Mouse (Mus musculus): ENCODE data around the gene Tkt. TPM values are rescaled to one million over a fixed set of nuclear protein-coding genes. Genes with fewer than 3 reads are reported as not detected.

The Tkt gene
- 269 and 361 TPM in 2 replicates for polyA plus RNA-seq (2012; rRNA removed)

DNA sequence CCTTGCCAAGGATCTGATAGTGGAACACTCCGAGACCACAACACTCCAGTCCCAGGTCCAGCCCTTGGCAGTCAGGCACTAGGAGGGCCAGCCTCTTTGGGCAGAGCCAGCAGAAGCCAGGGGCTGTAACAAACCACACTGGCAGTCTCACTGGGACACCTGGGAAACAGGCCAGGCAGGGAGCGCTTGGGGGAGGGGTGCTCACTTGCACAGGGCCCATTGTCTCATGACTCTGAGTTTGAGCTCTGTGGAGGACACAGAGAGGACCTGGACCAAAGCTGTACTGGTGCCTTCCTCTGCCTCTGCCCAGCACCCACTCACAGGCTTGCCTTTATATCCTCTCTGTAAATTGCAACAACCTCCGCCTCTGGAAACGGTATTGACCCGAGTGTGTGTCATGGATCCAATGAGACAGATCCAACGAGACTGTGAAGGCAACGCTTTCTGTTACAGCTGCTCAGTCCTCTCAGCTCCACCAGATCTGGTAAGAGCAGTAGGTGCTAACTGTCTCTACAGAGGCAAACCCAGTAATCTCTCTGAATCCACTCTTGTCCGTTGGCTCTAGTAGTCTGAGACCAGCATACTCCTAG lies at the start of gene Tkt:
Gene Tkt (plus strand): TSS at position 229 of the 590 bp plus-strand sequence.
- Histone ChIP-seq H3K27ac (ENCODE audit: control insufficient read depth, insufficient read depth, low read length) (no peak within 1 kb of the TSS), H3K4me1 (replicated peaks; ENCODE audit: control insufficient read depth, insufficient read depth, low read length) (peaks cover 23% of the 10 kb centered on the region), H3K4me3 (ENCODE audit: control insufficient read depth, insufficient read depth, low read length) (peak within 1 kb of the TSS; percentile 94), H3K36me3 (ENCODE audit: control insufficient read depth, insufficient read depth, low read length) (no peaks in the 10 kb centered on the region), H3K27me3 (ENCODE audit: control insufficient read depth, insufficient read depth, low read length) (no peaks in the 10 kb centered on the region)
- 77% methylated on average over 8 of the region's 8 CpGs for WGBS
- peak; percentile 8 for DNase-seq
- TF ChIP-seq POLR2A (IDR thresholded peaks at IDR 0.05; ENCODE audit: control insufficient read depth, extremely low read depth, insufficient read depth, low read length, poor library complexity) (no peak), CTCF (IDR thresholded peaks at IDR 0.05; ENCODE audit: borderline replicate concordance, control insufficient read depth, extremely low read depth, insufficient read depth, low read length, poor library complexity) (no peak)

DNA sequence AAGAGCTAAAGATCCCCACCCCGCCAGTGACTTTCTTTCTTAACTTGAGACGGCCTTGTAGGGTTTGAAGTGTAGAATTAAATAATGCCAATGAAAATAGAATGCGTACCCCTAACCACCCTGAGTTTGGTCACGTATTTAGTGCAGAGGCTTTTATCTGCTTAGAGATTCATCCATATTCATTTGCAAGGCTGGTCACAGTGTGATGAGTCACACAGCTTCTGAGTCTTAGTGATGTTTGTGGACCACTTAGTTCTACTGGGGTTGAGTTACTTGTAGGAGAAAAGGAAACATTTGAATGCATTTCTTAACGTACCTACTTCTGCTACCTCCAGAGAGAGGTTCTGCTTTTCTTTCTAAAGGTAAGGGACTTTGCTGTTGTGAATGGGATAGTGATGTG lies 43.2 kb upstream of the Tkt start:
- DNase-seq: no peak
- peaks cover 55% of the 10 kb centered on the region for H3K36me3 ChIP-seq (ENCODE audit: control insufficient read depth, insufficient read depth, low read length)
- WGBS: 92% methylated on average over 5 of the region's 5 CpGs

DNA sequence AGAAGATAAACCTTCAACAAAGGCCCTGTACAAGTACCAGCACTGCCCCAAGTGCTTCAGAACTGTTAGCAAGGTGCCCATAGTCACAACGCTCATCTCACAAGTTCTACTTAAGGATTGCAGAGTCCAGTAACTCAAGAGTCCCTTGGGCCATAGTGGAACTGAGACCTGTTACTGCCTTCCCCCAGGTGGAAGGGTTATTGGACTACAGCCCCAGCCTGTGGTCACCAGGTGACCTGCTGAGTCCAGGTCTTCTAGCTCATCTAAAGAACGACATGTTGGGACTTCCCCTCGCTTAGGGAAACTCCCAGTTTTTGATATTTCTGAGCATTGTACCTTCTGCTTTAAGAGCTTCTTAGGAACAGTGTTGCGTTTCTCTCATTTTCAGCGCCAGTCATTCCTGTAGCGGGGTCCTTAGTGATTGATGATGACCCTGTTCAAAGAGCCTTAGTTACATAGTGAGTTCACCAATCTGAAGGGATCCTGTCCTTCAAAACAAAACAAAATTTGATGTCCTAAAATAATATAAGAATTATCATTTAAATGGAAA lies 37.9 kb upstream of the Tkt start:
- peaks cover 71% of the 10 kb centered on the region for H3K36me3 ChIP-seq (ENCODE audit: control insufficient read depth, insufficient read depth, low read length)
- no peaks in the 10 kb centered on the region for H3K27me3 ChIP-seq (ENCODE audit: control insufficient read depth, insufficient read depth, low read length)
- H3K27ac ChIP-seq (ENCODE audit: control insufficient read depth, insufficient read depth, low read length): no peak overlapping the region
- DNase-seq: no peak
- no peak overlapping the region for H3K4me3 ChIP-seq (ENCODE audit: control insufficient read depth, insufficient read depth, low read length)
- no peak for TF ChIP-seq POLR2A (IDR thresholded peaks at IDR 0.05; ENCODE audit: control insufficient read depth, extremely low read depth, insufficient read depth, low read length, poor library complexity)
- TF ChIP-seq CTCF (IDR thresholded peaks at IDR 0.05; ENCODE audit: borderline replicate concordance, control insufficient read depth, extremely low read depth, insufficient read depth, low read length, poor library complexity): no peak
- WGBS: 94% methylated on average over 6 of the region's 6 CpGs
- H3K4me1 ChIP-seq (replicated peaks; ENCODE audit: control insufficient read depth, insufficient read depth, low read length): no peaks in the 10 kb centered on the region

More for the DNA sequence above, 43.2 kb upstream of the Tkt start:
- no peak for TF ChIP-seq CTCF (IDR thresholded peaks at IDR 0.05; ENCODE audit: borderline replicate concordance, control insufficient read depth, extremely low read depth, insufficient read depth, low read length, poor library complexity)
- TF ChIP-seq POLR2A (IDR thresholded peaks at IDR 0.05; ENCODE audit: control insufficient read depth, extremely low read depth, insufficient read depth, low read length, poor library complexity): no peak
- no peak overlapping the region for H3K4me3 ChIP-seq (ENCODE audit: control insufficient read depth, insufficient read depth, low read length)
- no peaks in the 10 kb centered on the region for H3K4me1 ChIP-seq (replicated peaks; ENCODE audit: control insufficient read depth, insufficient read depth, low read length)
- H3K27ac ChIP-seq (ENCODE audit: control insufficient read depth, insufficient read depth, low read length): no peak overlapping the region
- no peaks in the 10 kb centered on the region for H3K27me3 ChIP-seq (ENCODE audit: control insufficient read depth, insufficient read depth, low read length)

- DNase-seq: no peak
- 92% methylated on average over 5 of the region's 5 CpGs for WGBS
- no peaks in the 10 kb centered on the region for H3K27me3 ChIP-seq (ENCODE audit: control insufficient read depth, insufficient read depth, low read length)
- no peaks in the 10 kb centered on the region for H3K4me1 ChIP-seq (replicated peaks; ENCODE audit: control insufficient read depth, insufficient read depth, low read length)
- H3K36me3 ChIP-seq (ENCODE audit: control insufficient read depth, insufficient read depth, low read length): peaks cover 50% of the 10 kb centered on the region
- no peak for TF ChIP-seq POLR2A (IDR thresholded peaks at IDR 0.05; ENCODE audit: control insufficient read depth, extremely low read depth, insufficient read depth, low read length, poor library complexity)
- no peak for TF ChIP-seq CTCF (IDR thresholded peaks at IDR 0.05; ENCODE audit: borderline replicate concordance, control insufficient read depth, extremely low read depth, insufficient read depth, low read length, poor library complexity)
- no peak overlapping the region for H3K4me3 ChIP-seq (ENCODE audit: control insufficient read depth, insufficient read depth, low read length)
- no peak overlapping the region for H3K27ac ChIP-seq (ENCODE audit: control insufficient read depth, insufficient read depth, low read length)
Measured at GRCm38 (mm10) chr14:30512896-30513295, 35.3 kb upstream of the Tkt start.

GRCm38 (mm10) chr14:30515931-30516723 lies 32.0 kb upstream of the Tkt start:
- H3K4me3 ChIP-seq (ENCODE audit: control insufficient read depth, insufficient read depth, low read length): no peak overlapping the region
- no peak for TF ChIP-seq POLR2A (IDR thresholded peaks at IDR 0.05; ENCODE audit: control insufficient read depth, extremely low read depth, insufficient read depth, low read length, poor library complexity)
- TF ChIP-seq CTCF (IDR thresholded peaks at IDR 0.05; ENCODE audit: borderline replicate concordance, control insufficient read depth, extremely low read depth, insufficient read depth, low read length, poor library complexity): no peak
- H3K27ac ChIP-seq (ENCODE audit: control insufficient read depth, insufficient read depth, low read length): no peak overlapping the region
- DNase-seq: no peak
- H3K4me1 ChIP-seq (replicated peaks; ENCODE audit: control insufficient read depth, insufficient read depth, low read length): no peaks in the 10 kb centered on the region
- WGBS: 95% methylated on average over 13 of the region's 13 CpGs
- H3K27me3 ChIP-seq (ENCODE audit: control insufficient read depth, insufficient read depth, low read length): no peaks in the 10 kb centered on the region
- peaks cover 48% of the 10 kb centered on the region for H3K36me3 ChIP-seq (ENCODE audit: control insufficient read depth, insufficient read depth, low read length)

DNA sequence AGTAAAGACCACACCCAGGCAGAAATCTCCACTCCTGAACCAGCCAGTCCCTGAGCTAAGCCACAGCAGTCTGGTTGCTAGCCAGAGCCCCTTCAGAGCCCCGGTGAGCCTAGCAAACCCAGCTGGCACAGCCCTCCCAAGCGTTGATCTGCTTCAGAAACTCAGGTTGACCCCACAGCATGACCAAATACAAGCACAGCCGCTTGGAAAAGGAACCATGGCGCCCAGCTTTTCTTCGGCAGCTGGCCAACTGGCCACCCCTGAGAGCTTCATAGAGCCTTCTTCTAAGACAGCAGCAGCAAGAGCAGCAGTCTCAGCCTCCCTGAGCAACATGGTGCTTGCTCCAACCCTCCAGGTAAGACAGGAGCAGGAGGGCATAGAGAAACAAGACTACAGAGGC lies 28.8 kb upstream of the Tkt start:
- Histone ChIP-seq H3K27me3 (ENCODE audit: control insufficient read depth, insufficient read depth, low read length) (no peaks in the 10 kb centered on the region), H3K27ac (ENCODE audit: control insufficient read depth, insufficient read depth, low read length) (no peak overlapping the region), H3K36me3 (ENCODE audit: control insufficient read depth, insufficient read depth, low read length) (peaks cover 59% of the 10 kb centered on the region), H3K4me1 (replicated peaks; ENCODE audit: control insufficient read depth, insufficient read depth, low read length) (no peaks in the 10 kb centered on the region), H3K4me3 (ENCODE audit: control insufficient read depth, insufficient read depth, low read length) (no peak overlapping the region)
- WGBS: 97% methylated on average over 5 of the region's 5 CpGs
- no peak for DNase-seq
- no peak for TF ChIP-seq CTCF (IDR thresholded peaks at IDR 0.05; ENCODE audit: borderline replicate concordance, control insufficient read depth, extremely low read depth, insufficient read depth, low read length, poor library complexity)
- TF ChIP-seq POLR2A (IDR thresholded peaks at IDR 0.05; ENCODE audit: control insufficient read depth, extremely low read depth, insufficient read depth, low read length, poor library complexity): no peak

Measured in thymus, adult 2 months (tissue).